Mouse (Mus musculus) lung, postnatal 0 days (tissue): ENCODE results near the gene Cldn3.

Experiments
- CTCF ChIP-seq: IDR thresholded peaks from 2 replicates; pipeline ENCODE4 v1.5.1; 2016; ENCODE audit warnings: antibody characterized with exemption, mild to moderate bottlenecking
- EP300 ChIP-seq: IDR thresholded peaks from 2 replicates; pipeline ENCODE4 v1.6.1; 2016; ENCODE audit warnings: antibody characterized with exemption, mild to moderate bottlenecking, control low read depth

DNA sequence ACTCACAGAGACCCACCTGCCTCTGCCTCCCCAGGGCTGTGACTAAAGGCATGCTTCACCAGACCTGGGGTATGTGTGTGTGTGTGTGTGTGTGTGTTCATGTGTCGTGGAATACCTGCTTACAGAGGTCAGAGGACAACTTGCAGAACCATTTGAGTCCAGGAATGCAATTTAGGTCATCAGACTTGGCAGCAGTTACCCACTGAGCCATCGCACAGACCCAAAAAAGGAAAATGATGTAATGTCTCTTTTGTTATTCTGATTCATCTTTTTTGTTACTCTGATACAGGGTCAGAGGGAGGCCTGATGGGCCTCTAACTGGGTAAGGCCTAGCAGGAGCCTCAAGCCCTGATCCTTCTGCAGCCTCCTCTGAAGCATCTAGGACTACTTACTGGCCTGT, 43.3 kb upstream of the Cldn3 start:
- TF ChIP-seq CTCF (no peak), EP300 (peak; percentile 48; the same call in 1 of the 2 replicates)
